Mouse (Mus musculus): ENCODE data around the gene Rpl3l. TPM values are rescaled to one million over a fixed set of nuclear protein-coding genes. Genes with fewer than 3 reads are reported as not detected.
A peak's percentile ranks its signal among the peaks of the same experiment; 100 is the strongest.

The Rpl3l gene
- polyA plus RNA-seq, 1 experiment from 2014 or later: not detected

GRCm38 (mm10) chr17:24735446-24735845 lies 7.8 kb downstream of the Rpl3l start:
- Histone ChIP-seq H3K9me3 (ENCODE audit: control insufficient read depth, low read length) (no peaks in the 10 kb centered on the region), H3K4me2 (peak overlapping the region; percentile 90), H3K27ac (ENCODE audit: low read depth, low read length) (no peak overlapping the region), H3K4me1 (ENCODE audit: control insufficient read depth, insufficient read depth, low read length) (peaks cover 11% of the 10 kb centered on the region), H3K4me3 (ENCODE audit: low read depth, low read length) (no peak overlapping the region), H3K9ac (ENCODE audit: low read length) (no peak overlapping the region), H3K36me3 (ENCODE audit: control insufficient read depth, insufficient read depth, low read length) (no peaks in the 10 kb centered on the region), H3K27me3 (ENCODE audit: control insufficient read depth, insufficient read depth, low read length) (no peaks in the 10 kb centered on the region)
- ATAC-seq (ENCODE audit: low FRiP score) (no peak), DNase-seq (ENCODE audit: low spot score, missing footprints) (peak; percentile 68)
- 87% methylated on average over 7 of the region's 7 CpGs for WGBS

DNA sequence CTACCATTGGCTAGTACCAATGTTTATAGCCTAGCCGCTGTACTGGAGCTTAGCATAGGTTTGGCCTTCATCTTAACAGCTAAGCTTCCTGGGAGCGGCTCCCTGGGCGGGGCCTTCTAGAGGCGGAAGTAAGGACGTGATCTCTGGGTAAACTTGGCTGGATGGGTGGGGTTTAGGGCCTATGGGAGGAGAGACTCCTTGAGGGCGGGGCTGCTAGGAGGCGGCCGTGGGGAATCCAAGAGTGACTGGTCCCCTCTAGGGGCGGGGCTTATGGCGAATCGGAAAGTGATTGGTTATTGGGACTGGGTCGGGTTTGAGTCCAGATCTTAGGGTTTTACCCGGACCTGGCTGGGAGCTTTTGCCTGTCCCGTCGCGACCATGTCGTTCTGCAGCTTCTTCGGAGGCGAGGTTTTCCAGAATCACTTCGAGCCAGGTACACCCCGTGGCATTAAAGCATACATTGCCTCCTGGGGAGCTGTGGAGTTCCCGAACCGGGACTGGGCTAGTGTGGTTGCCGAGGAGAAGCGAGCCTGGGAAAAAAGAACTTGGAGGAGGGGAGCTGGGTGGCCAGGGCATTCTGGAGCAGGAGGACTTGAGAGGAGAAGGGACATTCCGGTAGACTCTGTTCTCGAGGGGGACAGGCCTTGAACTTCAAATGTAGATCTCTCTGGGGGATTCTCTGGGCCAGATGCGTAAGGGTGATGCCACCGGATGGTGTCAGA lies 8.9 kb downstream of the Rpl3l start, which contains the start of gene Msrb1:
Gene Msrb1, plus strand, starts transcription at position 313 of the 722 bp plus-strand sequence.
- peaks cover 11% of the 10 kb centered on the region for H3K4me1 ChIP-seq (ENCODE audit: control insufficient read depth, insufficient read depth, low read length)
- H3K9ac ChIP-seq (ENCODE audit: low read length): peak within 1 kb of the TSS; percentile 68
- peak within 1 kb of the TSS; percentile 56 for H3K4me3 ChIP-seq (ENCODE audit: low read depth, low read length)
- H3K9me3 ChIP-seq (ENCODE audit: control insufficient read depth, low read length): no peaks in the 10 kb centered on the region
- H3K4me2 ChIP-seq: peak within 1 kb of the TSS; percentile 90
- no peaks in the 10 kb centered on the region for H3K36me3 ChIP-seq (ENCODE audit: control insufficient read depth, insufficient read depth, low read length)
- no peak within 1 kb of the TSS for H3K27ac ChIP-seq (ENCODE audit: low read depth, low read length)
- ATAC-seq (ENCODE audit: low FRiP score): peak; percentile 98
- no peaks in the 10 kb centered on the region for H3K27me3 ChIP-seq (ENCODE audit: control insufficient read depth, insufficient read depth, low read length)
- DNase-seq (ENCODE audit: low spot score, missing footprints): peak; percentile 98
- WGBS: 1% methylated on average over 29 of the region's 29 CpGs

DNA sequence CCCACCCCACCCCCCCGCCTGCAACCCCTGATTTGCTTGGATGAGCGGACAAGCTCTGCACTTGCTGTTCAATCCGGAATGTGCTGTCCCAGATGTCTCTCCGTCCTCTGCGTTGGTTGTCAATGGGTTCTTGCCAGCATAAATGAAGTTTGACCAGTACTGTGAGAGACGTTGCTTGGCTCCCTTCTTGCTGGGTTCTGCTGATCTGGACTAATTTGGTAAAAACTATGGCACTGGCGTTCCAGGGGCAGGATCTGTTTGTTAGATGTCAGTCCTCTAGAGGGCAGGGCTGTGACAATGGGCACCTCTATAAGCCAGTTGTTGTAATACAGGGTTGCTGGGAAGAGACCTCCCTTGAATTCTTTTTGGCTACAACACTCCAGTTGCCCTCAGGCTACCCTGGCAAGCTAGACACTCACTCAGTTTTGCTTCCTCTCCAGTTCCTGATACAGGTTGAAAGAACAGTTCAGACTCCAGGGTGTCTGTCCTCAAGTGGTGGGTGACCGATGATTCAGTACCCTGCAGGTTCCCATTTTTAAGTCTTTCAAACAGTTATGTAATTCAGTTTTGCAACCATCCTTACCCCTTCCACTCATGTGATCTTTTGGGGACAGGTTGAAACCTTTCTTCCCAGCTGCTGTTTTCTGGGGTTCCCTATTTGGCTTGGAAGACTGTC lies 9.7 kb downstream of the Rpl3l start:
- no peaks in the 10 kb centered on the region for H3K36me3 ChIP-seq (ENCODE audit: control insufficient read depth, insufficient read depth, low read length)
- H3K9me3 ChIP-seq (ENCODE audit: control insufficient read depth, low read length): no peaks in the 10 kb centered on the region
- H3K4me3 ChIP-seq (ENCODE audit: low read depth, low read length): peak overlapping the region; percentile 56
- 31% methylated on average over 8 of the region's 8 CpGs for WGBS
- peak; percentile 81 for DNase-seq (ENCODE audit: low spot score, missing footprints)
- peak overlapping the region; percentile 90 for H3K4me2 ChIP-seq
- H3K9ac ChIP-seq (ENCODE audit: low read length): no peak overlapping the region
- H3K4me1 ChIP-seq (ENCODE audit: control insufficient read depth, insufficient read depth, low read length): peaks cover 11% of the 10 kb centered on the region
- H3K27ac ChIP-seq (ENCODE audit: low read depth, low read length): no peak overlapping the region
- no peak for ATAC-seq (ENCODE audit: low FRiP score)
- H3K27me3 ChIP-seq (ENCODE audit: control insufficient read depth, insufficient read depth, low read length): no peaks in the 10 kb centered on the region

DNA sequence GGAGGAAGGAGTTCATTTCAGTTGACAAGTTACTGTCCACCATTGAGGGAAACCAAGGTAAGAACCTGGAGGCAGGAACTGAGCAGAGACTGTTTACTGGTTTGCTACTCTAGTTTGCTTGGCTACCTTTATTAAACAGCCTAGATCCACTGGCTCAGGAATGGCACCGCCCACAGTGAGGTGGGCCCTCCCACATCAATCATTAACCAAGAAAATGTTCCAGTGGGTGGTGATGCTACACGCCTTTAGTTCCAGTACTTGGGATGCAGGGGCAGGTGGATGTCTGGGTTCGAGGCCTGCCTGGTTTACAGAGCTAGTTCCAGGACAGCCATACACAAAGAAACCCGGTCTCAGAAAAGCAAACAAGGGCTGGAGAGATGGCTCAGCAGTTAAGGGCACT lies 10.6 kb downstream of the Rpl3l start:
- WGBS: 83% methylated on average over 4 of the region's 4 CpGs
- H3K9me3 ChIP-seq (ENCODE audit: control insufficient read depth, low read length): no peaks in the 10 kb centered on the region
- DNase-seq (ENCODE audit: low spot score, missing footprints): peak; percentile 31
- no peaks in the 10 kb centered on the region for H3K27me3 ChIP-seq (ENCODE audit: control insufficient read depth, insufficient read depth, low read length)
- no peak overlapping the region for H3K4me2 ChIP-seq
- H3K9ac ChIP-seq (ENCODE audit: low read length): no peak overlapping the region
- peaks cover 11% of the 10 kb centered on the region for H3K4me1 ChIP-seq (ENCODE audit: control insufficient read depth, insufficient read depth, low read length)
- no peak overlapping the region for H3K4me3 ChIP-seq (ENCODE audit: low read depth, low read length)
- no peak for ATAC-seq (ENCODE audit: low FRiP score)
- H3K36me3 ChIP-seq (ENCODE audit: control insufficient read depth, insufficient read depth, low read length): no peaks in the 10 kb centered on the region
- H3K27ac ChIP-seq (ENCODE audit: low read depth, low read length): no peak overlapping the region

GRCm38 (mm10) chr17:24739926-24740325 lies 12.3 kb downstream of the Rpl3l start:
- H3K27ac ChIP-seq (ENCODE audit: low read depth, low read length): no peak overlapping the region
- DNase-seq (ENCODE audit: low spot score, missing footprints) (peak; percentile 21), ATAC-seq (ENCODE audit: low FRiP score) (no peak)
- H3K9ac ChIP-seq (ENCODE audit: low read length): no peak overlapping the region
- WGBS: 81% methylated on average over 8 of the region's 8 CpGs
- no peaks in the 10 kb centered on the region for H3K27me3 ChIP-seq (ENCODE audit: control insufficient read depth, insufficient read depth, low read length)
- no peaks in the 10 kb centered on the region for H3K36me3 ChIP-seq (ENCODE audit: control insufficient read depth, insufficient read depth, low read length)
- H3K4me1 ChIP-seq (ENCODE audit: control insufficient read depth, insufficient read depth, low read length): peaks cover 11% of the 10 kb centered on the region
- no peak overlapping the region for H3K4me2 ChIP-seq
- H3K9me3 ChIP-seq (ENCODE audit: control insufficient read depth, low read length): no peaks in the 10 kb centered on the region
- no peak overlapping the region for H3K4me3 ChIP-seq (ENCODE audit: low read depth, low read length)

DNA sequence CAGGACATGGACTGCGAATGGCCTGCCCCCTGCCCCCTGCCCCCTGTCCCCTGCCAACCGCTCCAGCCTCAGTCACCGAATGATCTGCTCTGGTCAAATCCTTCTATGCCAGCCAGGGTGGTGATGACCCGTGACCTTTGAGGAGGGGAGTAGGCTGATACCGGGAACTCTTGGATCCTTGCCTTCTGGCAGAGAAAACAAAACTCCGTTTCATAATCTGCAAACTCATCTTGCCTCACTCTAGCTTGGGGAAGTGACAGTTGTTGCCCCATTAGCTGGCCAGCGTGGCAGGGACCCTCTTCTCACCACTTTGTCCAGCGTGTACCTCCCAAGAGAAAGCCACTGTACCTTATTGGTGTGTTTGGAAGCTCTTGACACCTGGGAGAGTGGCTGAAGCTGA lies 14.7 kb downstream of the Rpl3l start:
- Histone ChIP-seq H3K27me3 (ENCODE audit: control insufficient read depth, insufficient read depth, low read length) (no peaks in the 10 kb centered on the region), H3K4me1 (ENCODE audit: control insufficient read depth, insufficient read depth, low read length) (peaks cover 1% of the 10 kb centered on the region; the same call in 1 of the 2 replicates), H3K4me2 (no peak overlapping the region), H3K27ac (ENCODE audit: low read depth, low read length) (no peak overlapping the region), H3K36me3 (ENCODE audit: control insufficient read depth, insufficient read depth, low read length) (no peaks in the 10 kb centered on the region), H3K9ac (ENCODE audit: low read length) (no peak overlapping the region), H3K9me3 (ENCODE audit: control insufficient read depth, low read length) (no peaks in the 10 kb centered on the region), H3K4me3 (ENCODE audit: low read depth, low read length) (no peak overlapping the region)
- DNase-seq (ENCODE audit: low spot score, missing footprints) (peak; percentile 8), ATAC-seq (ENCODE audit: low FRiP score) (no peak)
- 90% methylated on average over 8 of the region's 8 CpGs for WGBS

DNA sequence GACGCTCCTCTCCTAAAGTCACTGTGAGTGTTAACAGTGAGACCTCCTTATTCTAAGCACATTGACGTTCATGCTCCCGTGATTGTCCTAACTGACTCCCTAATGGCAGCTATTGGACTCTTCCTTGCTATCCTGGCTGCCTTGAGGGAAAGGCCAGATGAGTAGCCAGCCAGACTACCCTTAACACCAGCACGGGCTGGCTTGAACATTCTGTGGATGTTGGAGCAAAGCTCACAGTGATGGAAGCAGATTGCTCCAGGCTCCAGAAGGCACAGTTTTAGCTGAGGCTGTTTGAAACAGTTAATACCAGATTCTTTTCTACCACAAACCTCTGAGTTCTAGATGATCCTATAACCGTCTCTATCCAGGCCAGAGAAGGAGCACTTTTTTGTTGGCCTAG lies 16.3 kb downstream of the Rpl3l start:
- WGBS: 76% methylated on average over 5 of the region's 5 CpGs
- Histone ChIP-seq H3K4me3 (ENCODE audit: low read depth, low read length) (no peak overlapping the region), H3K27me3 (ENCODE audit: control insufficient read depth, insufficient read depth, low read length) (no peaks in the 10 kb centered on the region), H3K4me1 (ENCODE audit: control insufficient read depth, insufficient read depth, low read length) (no peaks in the 10 kb centered on the region), H3K27ac (ENCODE audit: low read depth, low read length) (no peak overlapping the region), H3K36me3 (ENCODE audit: control insufficient read depth, insufficient read depth, low read length) (no peaks in the 10 kb centered on the region), H3K9me3 (ENCODE audit: control insufficient read depth, low read length) (no peaks in the 10 kb centered on the region), H3K9ac (ENCODE audit: low read length) (no peak overlapping the region), H3K4me2 (no peak overlapping the region)
- DNase-seq (ENCODE audit: low spot score, missing footprints): peak; percentile 19
- ATAC-seq (ENCODE audit: low FRiP score): no peak

- ATAC-seq (ENCODE audit: low FRiP score): no peak
- DNase-seq (ENCODE audit: low spot score, missing footprints): peak; percentile 69
- 72% methylated on average over 3 of the region's 3 CpGs for WGBS
- Histone ChIP-seq H3K27ac (ENCODE audit: low read depth, low read length) (no peak overlapping the region), H3K4me1 (ENCODE audit: control insufficient read depth, insufficient read depth, low read length) (no peaks in the 10 kb centered on the region), H3K9me3 (ENCODE audit: control insufficient read depth, low read length) (no peaks in the 10 kb centered on the region), H3K9ac (ENCODE audit: low read length) (no peak overlapping the region), H3K4me3 (ENCODE audit: low read depth, low read length) (no peak overlapping the region), H3K27me3 (ENCODE audit: control insufficient read depth, insufficient read depth, low read length) (no peaks in the 10 kb centered on the region), H3K36me3 (ENCODE audit: control insufficient read depth, insufficient read depth, low read length) (no peaks in the 10 kb centered on the region), H3K4me2 (no peak overlapping the region)
These were observed 16.8 kb downstream of the Rpl3l start for GRCm38 (mm10) chr17:24744381-24744780.

Measured in midbrain, embryonic 11.5 days (tissue).